Mouse (Mus musculus) hindbrain, embryonic 11.5 days (tissue): ENCODE measurements around the gene R3hdm2. TPM values are rescaled to one million over a fixed set of nuclear protein-coding genes. Genes with fewer than 3 reads are reported as not detected.
A peak's percentile ranks its signal among the peaks of the same experiment; 100 is the strongest.

Source experiments
- ATAC-seq: fragments of 200-750 bp; cut with Nextera tagmentation; 2 replicates; pipeline ENCODE4 v1.8.0; 2017; ENCODE audit warnings: mild to moderate bottlenecking, moderate TSS enrichment, moderate library complexity; ENCODE audit not compliant: low FRiP score
- DNase-seq: peaks from one replicate; pipeline ENCODE4 v3.0.0-alpha.2; 2015; ENCODE audit warnings: low spot score
- H3K27ac ChIP-seq: fragments of 300-500 bp; sonication (generic); 2 replicates; pipeline ENCODE4 v1.5.1; 2014; ENCODE audit warnings: mild to moderate bottlenecking, low read depth, low read length
- H3K27me3 ChIP-seq: fragments of 300-500 bp; sonication (generic); 2 replicates; pipeline ENCODE4 v1.6.1; 2014; ENCODE audit warnings: mild to moderate bottlenecking, low read length, moderate library complexity, mixed read lengths; ENCODE audit not compliant: control insufficient read depth, insufficient read depth
- H3K36me3 ChIP-seq: fragments of 300-500 bp; sonication (generic); 2 replicates; pipeline ENCODE4 v1.6.1; 2014; ENCODE audit warnings: mild to moderate bottlenecking, low read length, moderate library complexity, mixed read lengths; ENCODE audit not compliant: control insufficient read depth, insufficient read depth
- H3K4me1 ChIP-seq: fragments of 300-500 bp; sonication (generic); replicated peaks from 2 replicates; pipeline ENCODE4 v1.6.1; 2014; ENCODE audit warnings: low read length, mixed read lengths; ENCODE audit not compliant: control insufficient read depth, insufficient read depth
- H3K4me2 ChIP-seq: fragments of 300-500 bp; sonication (generic); replicated peaks from 2 replicates; pipeline ENCODE4 v1.6.1; 2014; ENCODE audit warnings: mild to moderate bottlenecking, low read depth, low read length
- H3K4me3 ChIP-seq: fragments of 300-500 bp; sonication (generic); 2 replicates; pipeline ENCODE4 v1.5.1; 2014; ENCODE audit warnings: low read depth, low read length
- H3K9ac ChIP-seq: fragments of 300-500 bp; sonication (generic); 2 replicates; pipeline ENCODE4 v1.6.1; 2014; ENCODE audit warnings: low read depth, low read length
- H3K9me3 ChIP-seq: fragments of 300-500 bp; sonication (generic); 2 replicates; pipeline ENCODE4 v1.6.1; 2016; ENCODE audit warnings: low read length; ENCODE audit not compliant: control insufficient read depth
- WGBS: fragments of 180-500 bp; shearing (Covaris S2); extraction: QIAGEN DNeasy Blood & Tissue Kit; methylation state at CpG from one replicate; pipeline ENCODE4 v1.1.7; 2014; 5-methylcytosine and 5-hydroxymethylcytosine counted together
- polyA plus RNA-seq: library from polyadenylated mRNA; unstranded; fragments of >200 nt; fragmentation: Nextera tagmentation; extraction: Ambion mirVana; gene quantifications from 2 replicates; pipeline ENCODE4 v1.2.1, GENCODE M21; 2014

Gene R3hdm2
- polyA plus RNA-seq, 1 experiment from 2014 or later, result 33.0 TPM

- ATAC-seq (no peak), DNase-seq (no peak)
- Histone ChIP-seq H3K9ac (peak overlapping the region; percentile 49), H3K36me3 (no peaks in the 10 kb centered on the region), H3K9me3 (no peaks in the 10 kb centered on the region), H3K27me3 (peaks cover 95% of the 10 kb centered on the region), H3K4me3 (peak overlapping the region; percentile 58), H3K4me1 (peaks cover 24% of the 10 kb centered on the region), H3K4me2 (peak overlapping the region; percentile 77), H3K27ac (peak overlapping the region; percentile 81)
- WGBS, result under 1% methylated on average over 12 of the region's 25 CpGs
Observed at GRCm38 (mm10) chr10:127530945-127531344, 150.8 kb downstream of the R3hdm2 start.

GRCm38 (mm10) chr10:127531548-127531947 lies 151.4 kb downstream of the R3hdm2 start:
- WGBS, result 0% methylated on average over 4 of the region's 4 CpGs
- Histone ChIP-seq H3K4me2 (peak overlapping the region; percentile 77), H3K9ac (peak overlapping the region; percentile 49), H3K36me3 (no peaks in the 10 kb centered on the region), H3K4me1 (peaks cover 20% of the 10 kb centered on the region), H3K9me3 (no peaks in the 10 kb centered on the region), H3K27me3 (peaks cover 95% of the 10 kb centered on the region), H3K27ac (peak overlapping the region; percentile 81), H3K4me3 (peak overlapping the region; percentile 58)
- ATAC-seq, result no peak
- DNase-seq, result peak; percentile 37

GRCm38 (mm10) chr10:127534036-127534928 lies 154.2 kb downstream of the R3hdm2 start, which contains the start of gene Nxph4:
Nxph4 (minus strand) TSS chr10:127534559.
- H3K9me3 ChIP-seq, result no peaks in the 10 kb centered on the region
- H3K27me3 ChIP-seq, result peaks cover 71% of the 10 kb centered on the region
- H3K9ac ChIP-seq, result peak within 1 kb of the TSS; percentile 71
- peak within 1 kb of the TSS; percentile 88 for H3K27ac ChIP-seq
- peak; percentile 26 for ATAC-seq
- under 1% methylated on average over 52 of the region's 78 CpGs for WGBS
- peak; percentile 43 for DNase-seq
- no peaks in the 10 kb centered on the region; the same call in 1 of the 2 replicates for H3K36me3 ChIP-seq
- peak within 1 kb of the TSS; percentile 58 for H3K4me3 ChIP-seq
- H3K4me2 ChIP-seq, result peak within 1 kb of the TSS; percentile 77
- H3K4me1 ChIP-seq, result peaks cover 13% of the 10 kb centered on the region

GRCm38 (mm10) chr10:127534929-127535384 lies 154.8 kb downstream of the R3hdm2 start:
- peaks cover 13% of the 10 kb centered on the region for H3K4me1 ChIP-seq
- under 1% methylated on average over 30 of the region's 30 CpGs for WGBS

GRCm38 (mm10) chr10:127536586-127537314 lies 156.6 kb downstream of the R3hdm2 start:
- Histone ChIP-seq H3K27ac (peak overlapping the region; percentile 88), H3K27me3 (peaks cover 48% of the 10 kb centered on the region), H3K4me2 (peak overlapping the region; percentile 7; the same call in 1 of the 2 replicates)

More at GRCm38 (mm10) chr10:127534929-127535384, 154.8 kb downstream of the R3hdm2 start:
- peaks cover 64% of the 10 kb centered on the region for H3K27me3 ChIP-seq
- DNase-seq (peak; percentile 67), ATAC-seq (peak; percentile 46)
- H3K36me3 ChIP-seq, result no peaks in the 10 kb centered on the region; the same call in 1 of the 2 replicates
- peak overlapping the region; percentile 77 for H3K4me2 ChIP-seq
- no peaks in the 10 kb centered on the region for H3K9me3 ChIP-seq
- H3K4me3 ChIP-seq, result peak overlapping the region; percentile 58
- H3K9ac ChIP-seq, result peak overlapping the region; percentile 71; the same call in 1 of the 2 replicates
- peak overlapping the region; percentile 88 for H3K27ac ChIP-seq

GRCm38 (mm10) chr10:127537854-127538583 lies 157.9 kb downstream of the R3hdm2 start:
- H3K4me1 ChIP-seq, result peaks cover 13% of the 10 kb centered on the region
- peaks cover 37% of the 10 kb centered on the region for H3K27me3 ChIP-seq
- 0 out of 2 replicates have a peak, but pooled peaks have one; percentile 20 for ATAC-seq
- peak overlapping the region; percentile 56; the same call in 1 of the 2 replicates for H3K27ac ChIP-seq
- no peak overlapping the region for H3K4me3 ChIP-seq
- H3K9me3 ChIP-seq, result no peaks in the 10 kb centered on the region
- peak; percentile 89 for DNase-seq
- no peak overlapping the region for H3K9ac ChIP-seq
- H3K4me2 ChIP-seq, result no peak overlapping the region
- peaks cover 6% of the 10 kb centered on the region; the same call in 1 of the 2 replicates for H3K36me3 ChIP-seq
- 24% methylated on average over 7 of the region's 7 CpGs for WGBS

More at GRCm38 (mm10) chr10:127536586-127537314, 156.6 kb downstream of the R3hdm2 start:
- H3K9ac ChIP-seq, result no peak overlapping the region
- ATAC-seq (peak; percentile 50; the same call in 1 of the 2 replicates), DNase-seq (peak; percentile 79)
- no peaks in the 10 kb centered on the region for H3K9me3 ChIP-seq
- H3K36me3 ChIP-seq, result peaks cover 3% of the 10 kb centered on the region; the same call in 1 of the 2 replicates
- no peak overlapping the region for H3K4me3 ChIP-seq
- H3K4me1 ChIP-seq, result peaks cover 13% of the 10 kb centered on the region
- WGBS, result 16% methylated on average over 8 of the region's 8 CpGs

GRCm38 (mm10) chr10:127541510-127541909 lies 161.4 kb downstream of the R3hdm2 start:
- peaks cover 18% of the 10 kb centered on the region for H3K36me3 ChIP-seq
- no peak overlapping the region for H3K4me3 ChIP-seq
- no peak overlapping the region for H3K9ac ChIP-seq
- no peaks in the 10 kb centered on the region; the same call in 1 of the 2 replicates for H3K4me1 ChIP-seq
- 95% methylated on average over 8 of the region's 8 CpGs for WGBS
- DNase-seq (no peak), ATAC-seq (no peak)
- H3K9me3 ChIP-seq, result no peaks in the 10 kb centered on the region
- H3K27ac ChIP-seq, result no peak overlapping the region
- H3K4me2 ChIP-seq, result no peak overlapping the region
- H3K27me3 ChIP-seq, result peaks cover 2% of the 10 kb centered on the region; the same call in 1 of the 2 replicates

GRCm38 (mm10) chr10:127542084-127542483 lies 162.0 kb downstream of the R3hdm2 start:
- no peaks in the 10 kb centered on the region for H3K4me1 ChIP-seq
- H3K9ac ChIP-seq, result no peak overlapping the region
- H3K36me3 ChIP-seq, result peaks cover 18% of the 10 kb centered on the region
- ATAC-seq (no peak), DNase-seq (no peak)
- 80% methylated on average over 13 of the region's 13 CpGs for WGBS
- no peak overlapping the region for H3K4me2 ChIP-seq
- H3K9me3 ChIP-seq, result no peaks in the 10 kb centered on the region
- H3K27ac ChIP-seq, result no peak overlapping the region
- no peaks in the 10 kb centered on the region for H3K27me3 ChIP-seq
- no peak overlapping the region for H3K4me3 ChIP-seq
